Mouse (Mus musculus): ENCODE data around the gene Cela3a. TPM values are rescaled to one million over a fixed set of nuclear protein-coding genes. Genes with fewer than 3 reads are reported as not detected.

Cela3a gene
- polyA plus RNA-seq, 1 experiment from 2014 or later, result not detected

DNA sequence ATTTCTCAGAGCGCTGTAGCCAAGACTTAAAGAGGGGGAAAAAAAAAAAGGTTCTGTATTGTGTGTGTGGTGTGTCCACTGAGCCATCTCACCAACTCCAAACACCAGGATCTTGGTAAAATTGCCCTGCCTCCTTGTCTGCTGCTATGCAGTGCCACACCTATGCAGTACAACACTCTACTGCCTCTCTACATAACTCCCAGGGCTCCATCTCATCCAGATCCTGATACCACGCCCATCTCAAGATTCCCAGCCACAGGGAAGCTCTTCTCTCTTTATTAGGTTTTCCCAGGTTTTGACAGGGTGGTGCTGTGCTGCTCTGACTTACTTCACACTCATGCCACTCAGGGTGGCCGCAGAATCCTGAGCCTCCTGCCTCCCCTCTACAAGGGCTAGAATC, 48.6 kb downstream of the Cela3a start:
- H3K9ac ChIP-seq (ENCODE audit: low read depth, low read length), result no peak overlapping the region
- 66% methylated on average over 3 of the region's 3 CpGs for WGBS
- no peak for DNase-seq (ENCODE audit: low spot score)

DNA sequence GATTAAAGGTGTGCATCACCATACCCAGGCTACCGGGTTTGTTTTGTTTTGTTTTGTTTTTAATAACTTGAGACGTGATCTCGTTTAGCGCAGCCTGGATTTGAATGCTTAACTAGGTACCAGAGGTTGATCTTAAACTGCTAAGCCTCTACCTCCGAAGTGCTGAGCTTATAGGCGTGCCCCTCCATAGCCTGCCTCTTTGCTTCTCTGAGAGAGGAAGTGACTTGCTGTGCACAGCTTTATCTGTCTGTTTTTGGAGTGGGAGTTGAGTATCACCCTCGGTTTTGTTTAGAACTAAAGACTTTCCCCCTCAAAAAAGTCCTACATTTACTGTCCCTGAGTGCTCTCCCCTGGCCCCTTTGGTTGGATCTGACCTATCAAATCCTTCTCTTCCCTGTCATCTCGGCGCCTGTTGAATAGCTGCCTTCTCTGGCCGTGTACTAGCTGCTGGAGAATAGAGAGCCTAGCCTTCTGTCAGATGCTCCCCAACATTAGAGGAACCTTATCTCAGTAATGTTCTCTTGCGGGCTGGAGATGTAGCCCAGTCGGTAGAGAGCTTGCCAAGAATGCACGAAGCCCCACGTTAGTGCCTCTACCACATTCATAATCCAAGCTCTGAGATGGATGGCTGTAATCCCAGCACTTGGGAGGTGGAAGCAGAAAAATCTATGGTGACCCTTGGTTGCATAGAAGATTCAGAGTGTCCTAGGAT, 51.1 kb downstream of the Cela3a start:
- Histone ChIP-seq H3K4me2 (ENCODE audit: low read depth, low read length) (no peak overlapping the region), H3K4me1 (ENCODE audit: control insufficient read depth, insufficient read depth, low read length) (peaks cover 24% of the 10 kb centered on the region), H3K27me3 (replicated peaks; ENCODE audit: control insufficient read depth, insufficient read depth, low read length) (no peaks in the 10 kb centered on the region), H3K4me3 (ENCODE audit: low read depth, low read length) (no peak overlapping the region), H3K9ac (ENCODE audit: low read depth, low read length) (no peak overlapping the region), H3K9me3 (ENCODE audit: control insufficient read depth, low read length) (no peaks in the 10 kb centered on the region), H3K27ac (replicated peaks; ENCODE audit: low read depth, low read length) (no peak overlapping the region), H3K36me3 (ENCODE audit: control insufficient read depth, insufficient read depth, low read length) (no peaks in the 10 kb centered on the region)
- whole genome bisulfite sequencing, result 61% methylated on average over 14 of the region's 14 CpGs
- ATAC-seq (ENCODE audit: low read depth) (no peak), DNase-seq (ENCODE audit: low spot score) (no peak)

More for the DNA sequence above, 48.6 kb downstream of the Cela3a start:
- Histone ChIP-seq H3K4me1 (ENCODE audit: control insufficient read depth, insufficient read depth, low read length) (peaks cover 4% of the 10 kb centered on the region; the same call in 1 of the 2 replicates), H3K36me3 (ENCODE audit: control insufficient read depth, insufficient read depth, low read length) (no peaks in the 10 kb centered on the region), H3K27ac (replicated peaks; ENCODE audit: low read depth, low read length) (no peak overlapping the region), H3K4me2 (ENCODE audit: low read depth, low read length) (no peak overlapping the region), H3K4me3 (ENCODE audit: low read depth, low read length) (no peak overlapping the region), H3K27me3 (replicated peaks; ENCODE audit: control insufficient read depth, insufficient read depth, low read length) (no peaks in the 10 kb centered on the region), H3K9me3 (ENCODE audit: control insufficient read depth, low read length) (no peaks in the 10 kb centered on the region)
- no peak for ATAC-seq (ENCODE audit: low read depth)

DNA sequence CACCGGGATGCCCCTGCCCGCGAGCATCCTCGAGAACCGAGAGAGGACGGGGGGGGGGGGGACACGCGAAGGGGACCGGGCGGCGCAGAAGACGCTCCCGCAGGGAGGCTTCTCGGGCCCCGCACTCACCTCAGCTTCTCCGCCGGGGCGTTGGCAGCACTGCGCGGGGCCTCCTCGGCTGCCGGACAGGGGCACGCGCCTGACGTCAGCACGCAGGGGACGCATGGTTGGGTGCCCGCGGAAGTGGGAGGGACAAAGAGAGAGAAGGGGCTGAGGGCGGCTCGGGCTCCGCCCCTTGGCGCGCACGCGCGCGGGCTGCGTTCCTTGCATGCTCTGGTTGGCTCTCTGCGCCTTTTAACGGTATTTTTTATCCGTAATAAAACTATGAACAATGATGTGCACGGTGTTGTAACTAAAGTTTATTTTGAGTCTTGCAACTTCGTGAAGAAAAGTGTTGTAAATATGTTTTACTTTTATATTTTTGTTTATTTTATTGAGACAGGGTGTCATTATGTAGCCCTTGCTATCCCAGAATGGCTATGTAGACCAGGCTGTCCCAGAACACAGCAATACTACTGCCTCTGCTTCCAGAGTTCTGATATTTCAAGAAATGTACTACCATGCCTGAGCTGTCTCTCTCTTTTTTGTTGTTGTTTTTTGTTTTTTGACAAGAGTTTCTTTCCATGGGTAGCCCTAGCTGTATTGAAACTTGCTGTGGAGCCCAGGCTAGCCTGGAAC, 51.9 kb downstream of the Cela3a start, which contains the start of gene Cdc42:
Gene Cdc42, minus strand, starts transcription at position 204 of the 738 bp plus-strand sequence.
- peak within 1 kb of the TSS; percentile 84 for H3K4me2 ChIP-seq (ENCODE audit: low read depth, low read length)
- peak; percentile 97 for ATAC-seq (ENCODE audit: low read depth)
- no peaks in the 10 kb centered on the region for H3K27me3 ChIP-seq (replicated peaks; ENCODE audit: control insufficient read depth, insufficient read depth, low read length)
- no peaks in the 10 kb centered on the region for H3K9me3 ChIP-seq (ENCODE audit: control insufficient read depth, low read length)
- DNase-seq (ENCODE audit: low spot score), result peak; percentile 98
- under 1% methylated on average over 17 of the region's 44 CpGs for WGBS
- peaks cover 25% of the 10 kb centered on the region for H3K4me1 ChIP-seq (ENCODE audit: control insufficient read depth, insufficient read depth, low read length)
- peak within 1 kb of the TSS; percentile 97 for H3K4me3 ChIP-seq (ENCODE audit: low read depth, low read length)
- no peaks in the 10 kb centered on the region for H3K36me3 ChIP-seq (ENCODE audit: control insufficient read depth, insufficient read depth, low read length)
- peak within 1 kb of the TSS; percentile 100 for H3K9ac ChIP-seq (ENCODE audit: low read depth, low read length)
- H3K27ac ChIP-seq (replicated peaks; ENCODE audit: low read depth, low read length), result peak within 1 kb of the TSS; percentile 97

DNA sequence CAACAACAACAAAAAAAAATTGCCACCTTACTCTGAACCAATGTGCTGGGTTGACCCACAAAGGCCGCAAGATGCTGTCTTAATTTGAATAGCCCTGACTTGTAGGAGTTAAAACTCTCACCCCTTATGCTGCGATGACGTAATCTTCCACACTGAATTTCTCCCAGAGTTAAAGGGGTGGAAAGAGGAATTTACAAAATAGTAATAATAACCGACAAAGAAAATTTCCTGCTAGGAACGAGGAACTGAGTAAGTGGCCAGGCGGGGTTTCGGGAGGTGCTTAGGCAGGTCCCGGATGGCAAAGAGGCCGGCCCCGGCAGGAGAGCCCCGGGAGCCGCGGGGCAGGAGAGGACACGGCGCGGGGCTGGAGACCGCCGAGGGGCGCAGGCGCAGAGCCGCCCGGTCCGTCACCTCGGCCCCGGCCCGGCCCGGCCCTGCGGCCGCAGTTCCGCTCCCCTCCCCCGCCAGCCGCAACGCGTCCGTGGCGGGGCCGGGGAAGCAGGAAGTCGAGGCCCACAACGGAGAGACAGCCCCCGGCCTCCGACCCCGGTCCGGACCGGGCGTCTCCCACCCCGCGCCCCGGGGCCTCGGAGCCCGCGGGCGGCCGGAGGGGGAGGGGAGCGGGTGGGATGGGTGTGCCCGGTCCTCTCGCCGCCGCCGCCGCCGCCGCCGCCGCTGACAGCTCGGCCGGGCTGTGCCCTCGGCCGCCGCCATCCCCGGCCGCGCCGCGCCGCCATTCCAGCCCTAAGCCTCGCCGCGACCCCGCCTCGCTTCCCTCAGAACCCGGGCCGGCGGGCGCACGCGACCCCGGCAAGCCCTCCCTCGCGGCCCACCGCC, 52.7 kb downstream of the Cela3a start:
- under 1% methylated on average over 13 of the region's 90 CpGs for WGBS
- H3K36me3 ChIP-seq (ENCODE audit: control insufficient read depth, insufficient read depth, low read length), result 0 out of 2 replicates have a peak, but pooled peaks cover 2% of the 10 kb centered on the region
- H3K9ac ChIP-seq (ENCODE audit: low read depth, low read length), result peak overlapping the region; percentile 100
- no peaks in the 10 kb centered on the region for H3K27me3 ChIP-seq (replicated peaks; ENCODE audit: control insufficient read depth, insufficient read depth, low read length)
- ATAC-seq (ENCODE audit: low read depth) (peak; percentile 65), DNase-seq (ENCODE audit: low spot score) (peak; percentile 77)
- peak overlapping the region; percentile 97 for H3K27ac ChIP-seq (replicated peaks; ENCODE audit: low read depth, low read length)
- peak overlapping the region; percentile 97 for H3K4me3 ChIP-seq (ENCODE audit: low read depth, low read length)
- H3K4me2 ChIP-seq (ENCODE audit: low read depth, low read length), result peak overlapping the region; percentile 84
- no peaks in the 10 kb centered on the region for H3K9me3 ChIP-seq (ENCODE audit: control insufficient read depth, low read length)
- peaks cover 25% of the 10 kb centered on the region for H3K4me1 ChIP-seq (ENCODE audit: control insufficient read depth, insufficient read depth, low read length)

Other genes starting within 250 kb of the Cela3a start
- gene Wnt4, start 132.3 kb downstream of the Cela3a start, polyA plus RNA-seq (2014; fragmentation: Nextera tagmentation; extraction: Ambion mirVana), result 4.7 and 5.6 TPM in 2 replicates
- gene Cdc42, start 52.1 kb downstream of the Cela3a start, polyA plus RNA-seq (2014; fragmentation: Nextera tagmentation; extraction: Ambion mirVana), result 714 and 769 TPM in 2 replicates
- 0.30 and 0.56 TPM in 2 replicates for gene Cela3b, start 20.7 kb upstream of the Cela3a start, polyA plus RNA-seq (2014; fragmentation: Nextera tagmentation; extraction: Ambion mirVana)
- gene 1700013G24Rik, start 43.5 kb upstream of the Cela3a start, polyA plus RNA-seq (2014; fragmentation: Nextera tagmentation; extraction: Ambion mirVana), result 0.17 and 0.46 TPM in 2 replicates
- gene Hspg2, start 59.0 kb upstream of the Cela3a start, polyA plus RNA-seq (2014; fragmentation: Nextera tagmentation; extraction: Ambion mirVana), result 64.8 and 67.2 TPM in 2 replicates
- 0.47 TPM in 1 of 2 replicates, not detected in the other for gene Ldlrad2, start 164.8 kb upstream of the Cela3a start, polyA plus RNA-seq (2014; fragmentation: Nextera tagmentation; extraction: Ambion mirVana)
- 59.8 and 61.2 TPM in 2 replicates for gene Usp48, start 184.0 kb upstream of the Cela3a start, polyA plus RNA-seq (2014; fragmentation: Nextera tagmentation; extraction: Ambion mirVana)